Mouse (Mus musculus): ENCODE measurements at regions not wholly inside any gene's neighbourhood (a gene's known extent, or its start where the extent isn't known, plus 50 kb on each side); places are given as distances from the start of the nearest gene placed in this dataset.

DNA sequence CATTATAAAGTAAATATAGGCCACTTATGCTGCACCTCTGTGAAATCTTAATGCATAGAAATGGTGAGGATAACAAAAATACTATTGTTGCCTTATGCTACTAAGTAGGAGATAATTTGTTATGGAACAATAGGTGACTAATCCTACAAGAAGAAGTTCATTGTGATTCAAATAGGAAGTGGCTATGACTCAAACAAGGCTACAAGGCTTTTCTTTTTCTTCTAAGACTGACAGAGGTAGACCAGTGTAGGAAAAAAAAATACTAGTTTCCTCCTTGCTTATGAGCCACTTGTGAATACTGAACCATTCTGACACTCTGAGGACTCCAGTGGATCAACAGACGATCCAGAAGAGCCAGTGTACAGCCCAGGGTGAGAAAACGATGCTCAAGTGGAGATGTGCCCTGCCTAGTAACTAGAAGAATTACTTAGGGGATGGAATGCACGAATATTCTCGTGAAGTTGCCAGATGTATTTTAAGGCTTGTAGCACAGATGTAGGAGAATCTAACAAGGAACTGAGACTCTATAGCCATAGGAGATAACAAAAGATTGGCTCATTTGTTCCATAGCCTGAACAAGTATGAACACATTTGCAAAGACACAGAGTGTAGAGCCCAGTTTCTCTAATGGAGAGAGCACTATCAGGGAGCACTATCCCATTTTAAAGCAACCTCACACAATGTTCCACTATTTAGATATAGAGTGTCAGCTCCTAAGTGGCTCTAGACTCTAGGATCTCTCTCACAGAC, 60.3 kb downstream of the Fzd1 start:
- DNase-seq: no peak

DNA sequence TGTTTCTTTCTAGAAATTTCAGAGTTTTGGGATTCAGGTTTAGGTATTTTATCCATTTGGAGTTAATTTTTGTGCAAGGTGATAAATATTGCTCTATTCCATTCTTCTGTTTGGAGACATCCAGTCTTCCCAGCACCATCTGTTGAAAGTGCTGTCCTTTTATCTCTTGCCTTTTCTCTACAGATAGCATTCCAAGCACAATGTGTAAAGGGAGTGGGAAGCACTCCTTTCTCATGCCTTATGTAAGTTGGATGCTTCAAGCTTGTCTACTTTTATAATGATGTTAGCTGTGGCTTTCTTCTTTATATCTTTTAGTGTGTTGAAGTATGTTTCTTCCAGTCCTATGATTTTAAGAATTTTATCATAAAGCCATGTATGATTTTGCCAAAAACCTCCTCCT, 61.1 kb downstream of the Fzd1 start:
- DNase-seq: no peak

DNA sequence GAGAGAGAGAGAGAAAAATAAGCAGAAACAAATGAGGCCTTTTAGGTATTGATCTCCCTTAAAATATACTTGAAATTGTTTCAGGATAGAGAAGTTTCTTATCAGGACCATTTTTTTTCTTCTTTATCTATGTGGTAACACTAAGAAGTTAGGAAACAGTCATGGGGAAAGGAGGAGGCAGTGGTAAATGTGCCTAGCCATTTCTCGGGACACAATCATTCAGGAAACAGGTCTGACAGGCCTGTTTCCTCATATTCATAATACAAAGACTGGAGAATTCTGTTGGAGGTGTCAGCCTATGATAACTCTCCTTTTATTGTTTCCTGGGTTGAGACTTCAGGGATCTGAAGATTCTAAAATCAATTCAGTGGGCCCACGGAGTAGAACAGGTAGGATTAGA, 68.7 kb downstream of the Fzd1 start:
- no peak for DNase-seq

DNA sequence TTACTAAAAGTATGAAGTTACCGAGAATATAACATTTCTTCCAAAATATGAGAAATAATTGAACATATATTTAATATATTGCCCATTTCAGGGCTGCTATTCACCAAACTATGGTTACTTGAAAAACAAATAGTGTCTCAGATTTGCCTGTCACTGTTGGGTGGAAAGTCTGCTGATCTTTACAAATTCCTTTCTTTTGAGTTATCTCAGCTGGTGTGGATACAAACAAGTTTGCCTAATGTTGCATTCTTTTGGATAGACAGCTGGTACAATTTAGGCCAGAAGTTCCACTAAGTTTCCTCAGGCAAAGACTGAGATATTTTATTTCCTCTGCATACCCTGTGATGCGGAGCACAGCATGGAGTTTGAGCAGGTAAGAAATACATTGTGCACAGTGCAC, 82.5 kb downstream of the Fzd1 start:
- no peak for DNase-seq

DNA sequence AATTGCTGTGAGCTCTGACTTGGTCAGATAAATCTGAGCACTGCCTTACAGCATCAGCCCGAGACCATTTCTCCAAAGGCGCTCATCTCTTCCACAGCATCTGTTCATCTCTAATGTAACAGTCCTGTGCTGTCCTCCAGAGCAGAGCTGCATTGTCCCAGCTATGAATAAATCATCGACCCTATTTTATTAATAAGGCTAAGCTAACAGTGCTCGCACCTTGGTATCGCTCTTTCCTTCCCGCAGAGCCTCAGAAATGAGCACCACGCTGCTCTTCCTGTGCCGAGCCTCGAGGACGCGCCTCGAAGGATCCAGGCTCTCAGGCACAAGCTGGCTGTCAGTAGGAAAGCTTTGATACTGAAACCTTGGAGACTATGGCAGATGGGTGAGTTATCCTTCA, 91.5 kb downstream of the Fzd1 start:
- DNase-seq: no peak

DNA sequence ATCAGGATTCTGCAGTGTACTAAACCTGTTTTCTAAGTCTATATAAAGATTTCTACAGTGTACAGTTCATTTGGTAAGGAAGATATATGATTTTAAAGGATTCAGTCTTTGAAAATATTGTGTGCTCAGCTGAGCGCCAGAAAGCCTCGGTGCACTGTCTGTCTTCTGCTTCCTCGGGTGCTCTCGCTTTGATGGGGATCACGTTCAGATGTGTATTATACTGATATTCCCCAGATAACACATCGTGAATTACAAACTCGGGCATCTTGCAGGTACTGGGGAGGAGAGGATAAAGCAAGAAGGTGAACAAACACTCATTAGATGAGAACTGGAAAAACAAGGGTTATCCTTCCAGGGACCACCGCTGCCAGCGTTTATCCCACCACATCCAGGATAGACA, 91.9 kb downstream of the Fzd1 start:
- no peak for DNase-seq

DNA sequence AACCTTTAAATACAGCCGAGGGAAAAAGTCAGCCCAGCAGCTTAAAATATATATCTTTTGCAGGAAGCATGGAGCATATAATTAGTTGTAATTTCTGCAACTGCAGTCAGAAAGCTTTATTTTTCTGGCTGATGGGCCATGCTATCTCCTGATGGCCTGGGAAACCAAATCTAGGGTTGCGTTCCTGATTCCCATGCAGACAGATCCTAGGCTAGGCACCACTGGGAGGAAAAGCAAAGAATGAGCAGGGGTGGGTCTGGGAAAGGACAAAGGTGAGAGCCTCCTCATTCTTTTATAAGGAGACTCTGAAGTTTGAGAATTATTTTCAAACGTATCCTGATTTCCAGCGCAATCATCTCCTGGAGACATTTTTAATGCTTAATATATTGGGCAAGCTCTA, 92.9 kb downstream of the Fzd1 start:
- DNase-seq: no peak

DNA sequence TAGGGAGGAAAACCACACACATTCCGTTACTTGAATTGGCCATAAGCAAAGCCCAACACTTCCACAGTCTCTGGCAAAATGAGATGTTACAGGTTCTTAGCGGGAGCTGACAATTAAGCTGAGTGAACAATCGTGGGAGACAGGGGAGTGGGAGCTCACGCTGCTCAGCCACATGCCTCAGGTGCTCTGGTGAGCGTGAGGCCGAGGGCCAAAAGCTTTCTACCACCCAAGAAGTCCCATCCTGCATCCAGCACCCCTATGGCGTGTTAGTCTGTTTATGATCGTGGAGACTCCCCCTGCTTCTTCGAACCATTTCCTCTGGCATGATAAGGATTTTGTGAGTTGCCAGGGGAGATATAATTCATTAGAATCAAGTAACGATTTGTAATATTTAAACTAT, 93.3 kb downstream of the Fzd1 start:
- no peak for DNase-seq

DNA sequence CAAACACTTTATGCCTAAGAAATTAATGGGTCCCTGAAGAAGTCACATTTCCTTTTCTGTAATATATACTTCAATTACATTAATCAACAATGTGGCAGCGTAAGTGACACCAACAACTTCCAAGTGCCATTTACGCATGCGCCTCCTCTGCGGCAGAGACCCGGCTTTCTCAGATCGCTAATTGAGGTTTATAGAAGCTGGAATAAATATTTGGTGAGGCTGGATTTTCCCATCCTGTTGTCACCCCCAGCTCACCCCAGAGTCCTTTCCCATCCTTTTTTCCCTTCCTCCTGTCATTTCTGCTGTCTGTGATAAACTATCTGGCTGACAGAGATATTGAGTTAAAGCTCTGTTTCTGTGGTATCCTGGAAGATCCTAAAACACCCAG, 95.6 kb downstream of the Fzd1 start:
- no peak for DNase-seq

DNA sequence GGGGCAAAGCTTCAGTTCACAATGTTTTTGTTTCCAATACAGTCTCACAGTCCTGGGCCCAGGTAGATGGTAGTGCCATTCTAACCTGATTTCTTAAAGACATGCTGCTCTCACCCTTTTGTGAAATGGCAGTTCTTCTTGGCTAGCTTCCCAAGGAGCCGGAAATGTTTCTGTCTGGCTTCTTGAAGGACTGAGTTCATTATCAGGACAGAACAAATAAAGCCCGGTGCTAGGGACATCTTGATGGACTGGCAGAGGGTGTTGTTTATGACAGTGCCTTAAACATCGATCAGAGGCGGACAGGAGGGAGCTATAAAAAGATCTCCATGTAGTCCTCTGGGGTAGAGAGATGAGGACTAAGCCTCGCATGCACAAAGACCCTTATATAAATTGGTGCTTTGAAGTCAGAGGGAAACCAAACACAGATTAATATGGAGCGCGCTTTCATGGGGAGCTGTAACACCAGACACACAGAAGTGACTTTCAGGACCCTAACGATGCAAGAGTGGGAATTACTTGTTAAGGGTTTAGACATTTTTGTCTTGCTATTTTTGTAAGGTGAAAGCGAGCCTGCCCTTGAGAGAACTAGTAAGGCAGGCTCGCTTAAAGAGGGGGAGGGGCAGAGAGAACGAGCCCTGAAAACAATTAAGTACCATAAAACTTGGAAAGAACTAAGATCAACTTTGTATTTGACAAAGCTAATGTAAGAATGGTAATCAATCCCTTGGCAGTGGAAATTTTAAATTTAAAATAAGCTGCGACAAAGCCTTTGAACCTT, 96.2 kb downstream of the Fzd1 start:
- DNase-seq: no peak

DNA sequence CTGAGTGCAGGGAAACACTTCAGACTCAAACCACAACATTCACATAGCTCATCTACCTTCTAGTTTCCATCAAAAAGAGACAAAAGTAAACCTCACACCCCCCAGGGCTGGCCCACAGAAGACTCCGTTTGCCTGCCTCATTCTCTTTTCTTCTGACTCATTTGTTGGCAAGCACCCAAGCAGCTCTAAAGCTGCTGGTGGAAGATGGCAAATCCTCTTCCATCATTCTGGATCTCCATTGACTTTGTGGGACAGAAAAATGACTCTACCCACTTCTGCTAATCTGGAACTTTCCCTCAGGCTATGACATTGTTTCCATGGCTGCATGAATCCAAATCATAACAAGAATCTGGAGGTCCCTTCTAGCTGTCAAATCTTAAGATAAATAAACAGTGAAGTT, 99.9 kb downstream of the Fzd1 start:
- no peak for DNase-seq

DNA sequence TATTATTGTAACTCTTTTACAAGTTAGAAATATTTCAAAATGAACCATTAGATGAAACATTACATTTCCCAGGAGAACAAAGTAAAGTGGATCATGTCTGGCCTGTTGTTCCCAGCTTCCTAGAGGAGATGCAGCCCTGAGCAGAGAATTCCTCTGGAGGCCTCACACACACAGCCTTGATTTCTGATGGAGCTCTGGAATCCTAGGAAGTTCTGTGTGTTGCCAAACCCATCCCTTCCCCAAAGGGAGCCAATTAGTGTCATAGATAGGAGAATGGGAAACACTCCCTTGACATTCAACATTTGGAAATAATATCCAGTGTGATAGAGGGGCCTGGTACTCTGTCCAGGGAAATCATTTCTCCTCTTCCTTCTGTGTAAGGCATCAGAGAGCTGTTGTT, 103.6 kb downstream of the Fzd1 start:
- no peak for DNase-seq

DNA sequence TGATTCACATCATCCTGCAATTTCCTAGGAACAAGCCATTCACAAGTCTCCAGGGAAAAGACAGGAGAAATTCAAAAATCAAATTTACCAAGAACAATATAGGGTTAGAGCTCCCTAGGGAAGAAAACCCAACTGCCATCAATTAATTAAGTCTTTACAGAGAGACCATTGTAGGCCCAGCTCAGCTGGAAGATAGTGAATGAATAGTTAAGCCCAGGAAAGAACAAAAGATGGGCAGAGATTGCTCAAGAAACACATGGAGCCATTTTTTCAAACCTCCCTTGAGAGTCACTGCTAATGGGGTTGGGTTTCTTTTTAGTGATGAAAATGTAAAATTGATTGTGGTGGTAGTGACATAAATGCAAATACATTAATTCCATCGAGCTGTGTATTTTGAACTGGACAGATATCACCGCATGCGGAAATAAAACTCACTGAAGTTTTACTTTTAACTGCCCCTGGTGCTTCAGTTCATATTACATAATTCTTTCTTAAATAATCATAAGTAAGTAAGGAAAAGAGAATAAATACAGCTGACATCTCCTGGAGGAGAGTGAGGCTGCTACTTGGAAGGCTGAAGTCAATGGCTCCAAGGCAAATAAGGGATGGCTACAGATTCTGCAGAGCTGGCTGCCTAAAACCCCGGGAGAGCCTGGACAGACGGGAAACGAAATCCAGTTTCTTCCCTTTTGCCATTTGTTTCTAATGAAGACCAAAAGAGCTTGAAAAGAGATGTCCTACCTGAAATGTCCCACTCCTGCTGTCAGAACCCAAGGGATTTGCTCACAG, 106.5 kb downstream of the Fzd1 start:
- no peak for DNase-seq

DNA sequence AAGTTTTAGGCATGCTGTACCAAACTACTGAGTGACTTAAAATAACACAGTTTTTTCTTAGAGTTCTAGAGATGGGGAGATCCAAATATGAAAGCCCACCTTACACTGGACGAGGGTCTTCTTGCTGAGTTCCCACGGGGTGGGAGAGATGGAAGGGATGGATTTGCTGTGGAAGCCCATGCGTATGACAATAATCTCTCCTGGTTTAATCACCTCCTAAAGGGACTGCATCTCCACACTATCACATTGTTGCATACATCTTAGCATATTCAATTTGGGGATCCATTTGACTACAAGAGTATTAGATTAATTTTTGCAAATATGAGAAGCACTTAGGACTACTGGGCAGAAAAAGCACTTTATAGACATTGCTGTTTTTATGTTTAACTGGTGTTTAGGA, 107.1 kb downstream of the Fzd1 start:
- no peak for DNase-seq

DNA sequence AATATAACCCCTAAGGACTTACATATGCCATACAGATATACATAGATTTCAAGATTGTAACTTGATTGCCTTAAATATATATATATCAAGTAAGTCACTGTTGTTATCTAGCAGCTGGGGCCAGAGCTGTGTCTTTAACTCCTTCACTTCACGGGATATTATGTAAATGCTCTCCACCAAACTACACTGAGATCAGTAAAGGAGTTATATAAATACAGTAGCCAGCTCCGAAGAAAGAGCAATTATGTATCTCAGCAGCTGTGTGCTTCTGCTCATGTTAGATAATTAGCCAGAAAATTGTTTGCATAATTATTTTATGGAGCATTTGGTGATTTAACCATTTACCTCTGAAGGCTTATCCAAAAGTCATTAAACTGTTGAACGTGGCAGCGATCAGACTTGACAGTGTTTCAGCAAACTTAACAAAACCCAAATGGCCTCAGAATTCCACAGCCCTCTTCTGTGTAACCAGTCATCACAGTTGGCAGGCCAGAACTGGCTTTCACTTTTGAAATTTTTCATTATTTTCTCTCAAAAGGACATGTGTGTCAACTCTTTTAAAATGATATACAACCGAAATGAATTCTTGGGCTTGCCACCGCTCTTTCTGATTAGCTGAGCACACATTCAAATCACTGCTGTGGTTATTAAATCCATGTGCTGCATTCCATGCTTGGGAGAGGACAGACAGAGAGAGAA, 107.8 kb downstream of the Fzd1 start:
- no peak for DNase-seq

DNA sequence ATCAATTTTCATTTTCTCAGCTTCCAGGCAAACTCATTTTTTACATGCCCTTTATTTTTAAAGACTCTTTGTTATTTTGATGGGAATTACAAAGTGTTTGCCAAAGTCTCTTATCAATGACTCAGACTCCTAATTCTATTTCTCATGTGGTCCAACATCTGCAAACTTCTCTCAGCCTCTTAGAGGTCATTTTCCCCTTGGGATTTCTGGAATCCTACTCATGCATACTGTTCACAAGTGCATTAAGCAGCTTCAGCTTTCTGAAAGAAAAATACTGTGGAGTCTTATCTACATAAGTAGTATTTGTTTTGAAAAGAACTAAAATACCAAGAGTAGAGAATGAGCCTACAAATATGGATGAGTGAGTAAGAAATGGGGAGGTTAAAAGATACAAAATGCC, 116.8 kb downstream of the Fzd1 start:
- no peak for DNase-seq

DNA sequence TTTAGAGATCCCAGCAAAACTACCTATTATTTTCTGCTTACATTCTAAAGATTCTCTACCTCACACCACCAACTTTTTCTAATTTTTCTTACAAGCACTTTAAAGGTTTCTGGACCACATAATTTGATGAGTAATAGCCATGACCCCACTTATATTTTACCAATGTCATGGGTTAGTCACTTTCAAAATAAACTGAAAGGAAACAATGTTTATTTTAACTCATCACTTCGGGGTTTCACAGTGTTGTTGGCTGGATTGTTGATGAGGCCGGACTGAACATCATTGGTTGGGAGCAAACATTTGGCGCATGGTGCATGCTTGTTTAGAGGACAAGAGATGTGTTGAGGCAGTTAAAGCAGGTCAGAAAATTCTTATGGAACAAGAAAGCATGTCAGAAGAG, 124.1 kb downstream of the Fzd1 start:
- no peak for DNase-seq

DNA sequence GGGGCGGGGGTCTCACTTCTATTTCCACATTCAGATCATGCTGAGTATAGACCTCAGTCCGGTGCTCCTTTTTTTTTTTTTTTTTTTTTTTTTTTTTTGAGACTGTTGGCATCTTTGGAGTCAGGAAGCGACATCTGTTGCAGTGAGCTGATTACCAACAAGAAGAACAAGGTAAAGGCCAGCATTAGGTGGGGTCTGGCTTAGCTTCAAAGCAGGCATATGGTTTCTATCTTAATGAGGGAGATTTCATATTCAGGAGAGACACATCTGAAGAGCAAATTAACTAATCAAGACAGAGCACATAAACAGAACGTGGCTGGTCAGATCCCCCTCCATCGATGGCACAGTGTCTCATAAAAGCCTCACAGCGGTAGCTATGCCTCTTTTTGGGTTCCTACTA, 132.6 kb downstream of the Fzd1 start:
- DNase-seq: no peak

DNA sequence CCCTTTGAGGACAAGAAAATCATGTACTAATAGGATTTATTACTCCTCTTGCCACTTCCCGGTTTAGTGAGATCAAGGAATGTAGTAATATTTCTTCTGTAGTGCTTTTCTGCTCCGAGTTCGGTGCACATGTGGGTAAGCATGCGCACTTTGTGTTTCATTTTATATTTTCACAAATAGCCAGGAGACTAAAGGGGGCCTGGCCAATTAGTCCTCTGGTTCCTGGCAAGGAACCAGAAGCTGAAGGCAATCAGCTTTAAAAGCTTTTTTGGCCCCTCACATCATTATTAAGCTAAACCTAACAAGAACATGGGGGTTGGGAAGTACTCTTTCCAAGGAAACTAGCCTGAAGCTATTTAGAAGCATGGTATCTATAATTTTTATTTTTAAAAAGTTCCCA, 134.2 kb downstream of the Fzd1 start:
- DNase-seq: no peak

DNA sequence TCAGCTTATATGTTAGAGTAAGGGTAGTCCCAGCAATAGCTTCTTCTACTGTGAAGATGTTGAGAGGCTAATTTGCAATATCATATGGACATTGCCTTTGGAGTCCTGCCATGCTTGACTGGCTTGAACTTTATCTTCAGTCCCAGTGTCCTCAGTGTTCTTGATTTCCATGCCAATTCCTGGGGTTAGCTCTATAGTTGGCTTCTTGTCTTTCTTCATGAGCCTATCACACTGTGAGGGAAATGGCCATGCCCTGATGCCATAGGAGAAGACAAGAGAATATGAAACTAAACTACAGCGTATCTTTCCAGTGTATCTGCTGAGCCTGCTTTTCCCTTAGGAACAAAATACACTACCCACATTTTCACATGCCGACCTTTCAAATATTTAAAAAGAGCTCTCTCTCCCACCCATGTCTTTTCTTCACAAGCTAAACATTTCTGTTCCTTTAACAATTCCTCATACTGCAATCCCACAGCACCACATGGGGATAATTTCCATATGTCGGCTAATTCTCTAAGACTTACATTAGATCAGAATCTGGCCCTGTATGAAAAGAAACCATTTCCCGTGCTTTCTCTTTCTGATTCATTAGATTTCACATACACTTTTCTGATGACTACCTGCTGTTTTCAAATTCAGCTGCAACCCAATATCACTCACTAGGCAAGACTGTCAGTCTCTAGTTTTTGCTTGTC, 137.2 kb downstream of the Fzd1 start:
- DNase-seq: no peak

DNA sequence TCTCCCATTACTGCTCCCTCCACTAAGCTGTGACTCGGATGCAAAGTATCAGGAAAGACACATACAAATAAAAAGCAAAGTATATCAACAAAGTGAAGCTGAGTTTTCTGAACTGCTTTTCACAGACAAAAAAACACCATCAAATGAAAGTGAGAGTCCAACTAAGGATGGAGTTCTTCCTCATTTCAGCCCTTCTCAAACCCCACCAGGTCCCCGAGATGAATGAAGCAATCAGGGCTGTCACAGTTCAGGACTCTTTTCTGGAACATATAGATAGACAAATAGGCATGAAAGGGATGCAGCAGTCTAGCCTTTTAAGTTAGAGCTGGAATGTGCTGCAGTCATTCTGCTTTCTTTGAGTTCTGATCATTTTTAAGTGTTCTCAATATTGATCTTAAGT, 142.6 kb downstream of the Fzd1 start:
- no peak for DNase-seq

DNA sequence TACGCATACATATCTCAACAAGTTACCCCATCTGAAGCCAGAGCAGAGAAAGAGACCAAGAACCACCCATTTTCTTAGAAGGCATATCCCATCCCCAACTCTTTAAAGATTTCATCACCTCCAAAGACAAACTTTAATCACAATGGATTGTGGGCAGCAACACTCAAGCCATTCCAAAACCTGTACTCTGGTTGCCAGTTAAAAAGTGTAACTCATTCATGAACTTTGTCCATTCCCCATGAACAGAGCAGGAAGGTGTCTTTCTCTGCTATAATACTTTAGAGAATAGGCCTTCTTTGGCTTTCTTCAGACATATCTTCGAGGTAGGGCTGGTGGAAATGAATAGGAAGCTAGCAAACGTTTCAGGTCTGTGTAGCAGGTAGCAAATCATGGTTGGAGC, 160.4 kb downstream of the Fzd1 start:
- DNase-seq: no peak

DNA sequence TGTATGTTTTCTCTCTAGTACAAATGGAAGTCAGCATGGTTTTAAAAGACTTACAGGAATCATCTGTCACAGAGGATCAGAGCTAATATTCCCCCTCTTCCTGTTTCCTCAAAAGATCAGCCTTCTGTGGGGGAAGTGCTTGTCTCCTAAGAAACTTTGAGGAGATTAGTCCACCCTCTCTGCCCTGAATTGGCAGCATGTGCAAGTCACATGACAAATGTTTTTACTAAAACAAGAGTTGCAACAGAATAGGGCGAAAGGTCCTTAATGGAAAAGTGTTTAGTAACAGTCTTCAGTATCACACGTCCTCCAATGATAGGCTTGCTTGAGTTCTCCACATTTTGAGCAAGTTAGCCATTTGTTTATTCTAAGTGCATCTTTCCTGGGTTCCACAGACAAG, 162.8 kb downstream of the Fzd1 start:
- no peak for DNase-seq

Data from right cerebral cortex, postnatal 14 days (tissue).